Mouse (Mus musculus) heart, embryonic 11.5 days (tissue): ENCODE results near the gene Stx18. TPM values are rescaled to one million over a fixed set of nuclear protein-coding genes. Genes with fewer than 3 reads are reported as not detected.

Experiments
- ATAC-seq: fragments of 200-750 bp; cut with Nextera tagmentation; replicated peaks from 2 replicates; pipeline ENCODE4 v1.8.0; 2017; ENCODE audit warnings: moderate library complexity; ENCODE audit not compliant: insufficient number of reproducible peaks, low FRiP score, low TSS enrichment
- H3K27ac ChIP-seq: fragments of 300-500 bp; sonication (generic); 2 replicates; pipeline ENCODE4 v1.5.1; 2014; ENCODE audit warnings: mild to moderate bottlenecking, low read depth, low read length
- H3K27me3 ChIP-seq: fragments of 300-500 bp; sonication (generic); 2 replicates; pipeline ENCODE4 v1.6.1; 2014; ENCODE audit warnings: mild to moderate bottlenecking, low read length, mixed read lengths; ENCODE audit not compliant: control insufficient read depth, insufficient read depth
- H3K36me3 ChIP-seq: fragments of 300-500 bp; sonication (generic); 2 replicates; pipeline ENCODE4 v1.6.1; 2014; ENCODE audit warnings: mild to moderate bottlenecking, low read length, moderate library complexity, mixed read lengths; ENCODE audit not compliant: control insufficient read depth, insufficient read depth
- H3K4me1 ChIP-seq: fragments of 300-500 bp; sonication (generic); 2 replicates; pipeline ENCODE4 v1.6.1; 2014; ENCODE audit warnings: low read length; ENCODE audit not compliant: control insufficient read depth, insufficient read depth
- H3K4me2 ChIP-seq: fragments of 300-500 bp; sonication (generic); 2 replicates; pipeline ENCODE4 v1.6.1; 2014; ENCODE audit warnings: mild to moderate bottlenecking, moderate library complexity
- H3K4me3 ChIP-seq: fragments of 300-500 bp; sonication (generic); 2 replicates; pipeline ENCODE4 v1.5.1; 2014; ENCODE audit warnings: low read depth, low read length
- H3K9ac ChIP-seq: fragments of 300-500 bp; sonication (generic); 2 replicates; pipeline ENCODE4 v1.6.1; 2014; ENCODE audit warnings: mild to moderate bottlenecking, low read depth, low read length, moderate library complexity
- H3K9me3 ChIP-seq: fragments of 300-500 bp; sonication (generic); replicated peaks from 2 replicates; pipeline ENCODE4 v1.6.1; 2016; ENCODE audit warnings: low read length; ENCODE audit not compliant: control insufficient read depth
- WGBS: fragments of 180-500 bp; shearing (Covaris S2); extraction: QIAGEN DNeasy Blood & Tissue Kit; methylation state at CpG from one replicate; pipeline ENCODE4 v1.1.7; 2014; ENCODE audit not compliant: insufficient replicate concordance; 5-methylcytosine and 5-hydroxymethylcytosine counted together
- polyA plus RNA-seq: library from polyadenylated mRNA; unstranded; fragments of >200 nt; fragmentation: Nextera tagmentation; extraction: Ambion mirVana; gene quantifications from 2 replicates; pipeline ENCODE4 v1.2.1, GENCODE M21; 2014

Gene Stx18
- polyA plus RNA-seq, 1 experiment from 2014 or later = 40.8 TPM

GRCm38 (mm10) chr5:38084616-38085015 is 46.1 kb downstream of the Stx18 start:
- H3K4me1 ChIP-seq = peaks cover 10% of the 10 kb centered on the region
- ATAC-seq = no peak

DNA sequence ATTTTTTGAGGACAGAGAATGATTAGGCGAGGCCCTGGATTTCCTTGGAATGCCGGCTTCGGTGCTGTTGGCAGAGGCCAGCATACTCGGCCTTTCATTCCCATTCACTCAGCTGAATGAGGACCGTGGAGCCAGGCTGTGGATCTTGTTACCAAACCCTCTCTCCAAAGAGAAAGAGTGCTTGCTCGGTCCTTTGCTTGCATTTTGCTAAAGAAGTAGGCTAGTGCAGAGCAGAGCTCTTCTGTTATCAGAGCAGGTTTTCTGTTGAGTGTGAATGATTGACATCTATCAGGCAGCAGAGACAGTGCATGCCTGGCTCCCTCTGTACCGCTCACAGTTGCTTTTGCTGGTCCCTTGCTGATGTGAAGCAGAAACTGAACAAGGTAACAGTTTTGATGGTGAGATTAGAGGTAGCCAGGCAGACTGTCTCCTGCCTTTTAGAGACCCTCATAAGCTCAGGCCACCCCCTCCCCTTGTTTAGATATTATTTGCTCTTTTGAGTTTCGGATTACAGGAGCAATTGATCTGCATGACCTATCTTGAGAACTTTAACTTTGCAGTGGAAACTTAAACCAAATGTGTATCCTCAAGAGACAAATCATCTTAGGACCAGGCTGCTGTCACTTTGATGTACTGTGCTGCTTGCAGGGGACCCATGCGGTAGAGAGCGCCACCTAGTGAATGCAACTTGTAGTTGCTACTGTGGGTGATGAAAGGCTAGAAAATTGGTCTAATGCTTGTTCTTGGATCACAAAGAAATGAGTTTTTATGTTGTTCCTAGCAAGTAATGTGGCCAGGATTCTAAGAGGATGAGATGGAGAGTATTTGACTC is 47.2 kb downstream of the Stx18 start:
- no peak overlapping the region for H3K4me2 ChIP-seq
- no peaks in the 10 kb centered on the region for H3K36me3 ChIP-seq
- ATAC-seq = no peak
- H3K4me1 ChIP-seq = peaks cover 10% of the 10 kb centered on the region
- H3K27ac ChIP-seq = no peak overlapping the region
- WGBS = 12% methylated on average over 10 of the region's 10 CpGs
- no peaks in the 10 kb centered on the region for H3K27me3 ChIP-seq
- H3K4me3 ChIP-seq = no peak overlapping the region
- no peak overlapping the region for H3K9ac ChIP-seq
- H3K9me3 ChIP-seq = no peaks in the 10 kb centered on the region

More at GRCm38 (mm10) chr5:38084616-38085015, 46.1 kb downstream of the Stx18 start:
- Histone ChIP-seq H3K27me3 (no peaks in the 10 kb centered on the region), H3K9ac (no peak overlapping the region), H3K36me3 (no peaks in the 10 kb centered on the region), H3K9me3 (no peaks in the 10 kb centered on the region), H3K4me3 (no peak overlapping the region), H3K4me2 (no peak overlapping the region), H3K27ac (no peak overlapping the region)
- 34% methylated on average over 8 of the region's 8 CpGs for WGBS

- no peak for ATAC-seq
These were observed 51.6 kb downstream of the Stx18 start for GRCm38 (mm10) chr5:38090111-38090510.

GRCm38 (mm10) chr5:38090581-38090980 is 52.0 kb downstream of the Stx18 start:
- Histone ChIP-seq H3K4me1 (peaks cover 3% of the 10 kb centered on the region), H3K4me2 (no peak overlapping the region), H3K9me3 (no peaks in the 10 kb centered on the region), H3K9ac (no peak overlapping the region), H3K27me3 (no peaks in the 10 kb centered on the region), H3K27ac (no peak overlapping the region), H3K4me3 (no peak overlapping the region), H3K36me3 (no peaks in the 10 kb centered on the region)
- no peak for ATAC-seq
- WGBS = 51% methylated on average over 3 of the region's 3 CpGs

More at GRCm38 (mm10) chr5:38090111-38090510, 51.6 kb downstream of the Stx18 start:
- Histone ChIP-seq H3K9me3 (no peaks in the 10 kb centered on the region), H3K4me1 (peaks cover 6% of the 10 kb centered on the region), H3K27me3 (no peaks in the 10 kb centered on the region), H3K27ac (no peak overlapping the region), H3K9ac (no peak overlapping the region), H3K36me3 (no peaks in the 10 kb centered on the region), H3K4me2 (no peak overlapping the region), H3K4me3 (no peak overlapping the region)
- 68% methylated on average over 3 of the region's 3 CpGs for WGBS

DNA sequence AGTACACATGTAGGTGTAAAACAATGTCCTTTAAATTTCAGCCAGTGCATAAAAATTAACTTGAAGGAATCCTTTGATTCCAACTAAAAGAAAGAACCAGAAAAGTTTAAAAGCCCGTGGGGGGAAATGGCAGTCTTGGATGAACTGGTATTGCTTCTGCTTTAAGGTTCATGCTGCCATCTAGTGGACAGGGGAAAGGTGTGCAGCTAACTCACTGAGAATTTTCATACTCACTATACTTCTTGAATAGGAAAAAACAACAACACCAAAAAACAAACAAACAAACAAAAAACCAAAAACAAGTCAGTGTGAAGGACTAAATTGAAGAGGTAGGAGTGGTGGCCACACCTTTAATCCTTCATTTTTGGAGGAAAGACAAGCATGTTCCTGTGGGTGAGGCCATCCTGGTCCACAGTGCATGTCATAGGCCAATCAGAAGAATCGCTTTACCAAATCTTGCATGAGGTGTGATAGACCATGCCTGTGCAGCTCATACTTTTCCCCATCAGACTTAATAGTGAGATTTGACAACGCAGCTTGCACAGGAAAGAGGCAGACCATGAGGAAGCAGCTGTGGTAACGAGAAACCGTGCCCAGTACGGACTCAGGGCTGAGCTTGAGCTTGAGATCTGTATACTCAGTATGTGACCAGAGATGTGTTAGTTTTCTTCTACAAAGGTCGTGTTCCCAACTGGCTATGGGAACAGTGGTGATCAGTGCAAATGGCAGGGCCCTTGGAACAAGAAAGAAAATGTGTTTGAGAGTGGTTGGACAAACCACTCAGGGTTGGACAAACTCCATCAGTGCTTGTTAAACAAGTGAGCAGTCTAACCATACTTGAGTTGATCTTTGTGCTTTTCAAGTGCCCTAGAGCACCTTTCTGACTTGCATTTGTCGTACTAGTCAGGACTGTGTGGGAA is 52.8 kb downstream of the Stx18 start:
- no peaks in the 10 kb centered on the region for H3K9me3 ChIP-seq
- H3K27me3 ChIP-seq = no peaks in the 10 kb centered on the region
- no peaks in the 10 kb centered on the region for H3K4me1 ChIP-seq
- no peak overlapping the region for H3K4me3 ChIP-seq
- no peaks in the 10 kb centered on the region for H3K36me3 ChIP-seq
- ATAC-seq = no peak
- 68% methylated on average over 8 of the region's 8 CpGs for WGBS
- H3K9ac ChIP-seq = no peak overlapping the region
- no peak overlapping the region for H3K27ac ChIP-seq
- no peak overlapping the region for H3K4me2 ChIP-seq

DNA sequence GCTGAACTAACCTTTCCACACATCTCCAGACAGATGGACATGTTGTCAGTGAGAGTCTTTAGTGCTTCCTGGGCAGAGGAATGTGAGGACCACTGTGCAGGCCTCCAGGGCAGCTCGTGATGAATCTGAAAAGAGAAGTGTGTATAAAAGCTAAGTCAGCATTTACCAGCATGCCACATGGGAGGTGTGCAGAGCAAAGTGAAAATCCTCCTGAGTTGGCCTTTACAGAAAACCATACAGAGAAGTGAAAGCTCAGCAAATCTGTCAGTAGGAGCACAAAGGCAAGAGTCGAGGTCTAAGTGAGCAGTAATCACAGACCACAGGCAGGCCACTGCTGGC is 53.4 kb downstream of the Stx18 start:
- Histone ChIP-seq H3K27me3 (no peaks in the 10 kb centered on the region), H3K9ac (no peak overlapping the region), H3K4me1 (no peaks in the 10 kb centered on the region), H3K9me3 (no peaks in the 10 kb centered on the region), H3K27ac (no peak overlapping the region), H3K36me3 (no peaks in the 10 kb centered on the region), H3K4me2 (no peak overlapping the region), H3K4me3 (no peak overlapping the region)
- 67% methylated on average over 2 of the region's 2 CpGs for WGBS
- ATAC-seq = no peak

- no peak overlapping the region for H3K4me2 ChIP-seq
- ATAC-seq = no peak
- no peak overlapping the region for H3K27ac ChIP-seq
- H3K9ac ChIP-seq = no peak overlapping the region
- H3K27me3 ChIP-seq = no peaks in the 10 kb centered on the region
- WGBS = 93% methylated on average over 2 of the region's 2 CpGs
- H3K36me3 ChIP-seq = no peaks in the 10 kb centered on the region
- H3K4me3 ChIP-seq = no peak overlapping the region
- H3K4me1 ChIP-seq = no peaks in the 10 kb centered on the region
- no peaks in the 10 kb centered on the region for H3K9me3 ChIP-seq
These were observed 55.8 kb downstream of the Stx18 start for GRCm38 (mm10) chr5:38094331-38094730.

DNA sequence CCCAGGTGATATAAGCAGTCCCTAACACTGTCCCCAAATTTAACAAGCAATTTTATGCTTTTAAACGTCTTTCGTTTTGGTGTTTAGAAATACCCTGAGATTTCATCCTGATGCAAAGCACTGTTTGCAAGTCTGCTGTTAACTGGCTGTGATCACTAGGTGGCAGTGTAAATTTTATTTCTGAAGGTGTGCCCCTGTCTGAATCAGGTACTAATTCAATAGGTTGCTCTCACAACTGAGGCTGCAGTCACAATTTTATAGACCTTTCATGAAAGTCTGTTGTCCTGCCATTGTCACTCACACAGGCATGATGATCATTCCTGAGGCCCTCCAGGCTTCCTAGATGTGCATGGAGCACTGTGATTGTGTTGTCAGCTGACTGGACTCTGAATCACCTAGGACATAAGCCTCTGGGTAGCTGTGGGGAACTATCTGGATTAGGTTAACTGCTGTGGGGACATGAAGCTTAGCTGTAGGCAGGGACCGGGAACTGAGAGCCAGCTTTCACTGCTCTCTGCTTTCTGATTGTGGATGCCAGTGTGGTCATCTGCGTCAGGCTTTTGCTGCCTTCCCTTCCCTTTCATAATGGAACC is 59.1 kb downstream of the Stx18 start:
- Histone ChIP-seq H3K4me2 (no peak overlapping the region), H3K4me3 (no peak overlapping the region), H3K9ac (no peak overlapping the region), H3K4me1 (no peaks in the 10 kb centered on the region), H3K9me3 (no peaks in the 10 kb centered on the region), H3K27me3 (no peaks in the 10 kb centered on the region), H3K36me3 (no peaks in the 10 kb centered on the region), H3K27ac (no peak overlapping the region)
- ATAC-seq = no peak
- WGBS = 63% methylated on average over 4 of the region's 4 CpGs
